Mouse (Mus musculus) MN1 (cell line): ENCODE measurements around the gene Cdh7.
"Not testable (repeated sequence)": the region's sequence is repeated elsewhere in the genome, so short reads cannot be mapped to it uniquely, and the experiment has no call there.

Source experiments
- DNase-seq: peaks from one replicate; pipeline ENCODE4 v3.0.0-alpha.2; 2016; ENCODE audit warnings: low spot score

The Cdh7 gene

GRCm38 (mm10) chr1:109982064-109982808 lies at the start of gene Cdh7:
Cdh7 (plus strand) TSS chr1:109982431.
- no peak for DNase-seq

- no peak for DNase-seq
These were observed 49.6 kb upstream of the Cdh7 start for GRCm38 (mm10) chr1:109932674-109933073.

GRCm38 (mm10) chr1:109948571-109948970 lies 33.7 kb upstream of the Cdh7 start:
- DNase-seq: no peak

- DNase-seq: no peak
These were observed 10.4 kb upstream of the Cdh7 start for GRCm38 (mm10) chr1:109971721-109972425.

GRCm38 (mm10) chr1:109972426-109973015 lies 9.7 kb upstream of the Cdh7 start:
- no peak for DNase-seq

GRCm38 (mm10) chr1:109982809-109983536 lies 742 bp downstream of the Cdh7 start:
- no peak for DNase-seq

GRCm38 (mm10) chr1:109983537-109983912 lies 1.3 kb downstream of the Cdh7 start:
- no peak for DNase-seq

- DNase-seq: no peak
These were observed 2.5 kb downstream of the Cdh7 start for GRCm38 (mm10) chr1:109984776-109985175.

- DNase-seq: no peak
These were observed 3.2 kb downstream of the Cdh7 start for GRCm38 (mm10) chr1:109985468-109985867.

- DNase-seq: no peak
These were observed 7.3 kb downstream of the Cdh7 start for GRCm38 (mm10) chr1:109989541-109989940.

GRCm38 (mm10) chr1:109993906-109994305 lies 11.7 kb downstream of the Cdh7 start:
- DNase-seq: no peak

GRCm38 (mm10) chr1:110004451-110004850 lies 22.2 kb downstream of the Cdh7 start:
- no peak for DNase-seq

GRCm38 (mm10) chr1:110005038-110005437 lies 22.8 kb downstream of the Cdh7 start:
- no peak for DNase-seq

GRCm38 (mm10) chr1:110012153-110012552 lies 29.9 kb downstream of the Cdh7 start:
- DNase-seq: no peak

GRCm38 (mm10) chr1:110056317-110056716 lies 74.1 kb downstream of the Cdh7 start:
- no peak for DNase-seq

GRCm38 (mm10) chr1:110067405-110067804 lies 85.2 kb downstream of the Cdh7 start:
- DNase-seq: no peak

- no peak for DNase-seq
These were observed 96.2 kb downstream of the Cdh7 start for GRCm38 (mm10) chr1:110078471-110078870.

- no peak for DNase-seq
These were observed 135.8 kb downstream of the Cdh7 start for GRCm38 (mm10) chr1:110118071-110118470.

GRCm38 (mm10) chr1:110118862-110119261 lies 136.6 kb downstream of the Cdh7 start:
- DNase-seq: no peak

- DNase-seq: not testable (repeated sequence)
These were observed 189.2 kb downstream of the Cdh7 start for GRCm38 (mm10) chr1:110171459-110171858.
